Mouse (Mus musculus) cerebellum, adult 9-10 months (tissue): ENCODE data around the gene Zbtb16.

Source experiments
- DNase-seq: peaks from one replicate; pipeline ENCODE4 v3.0.0; 2022

Zbtb16 gene

GRCm38 (mm10) chr9:48696731-48697469, 139.1 kb downstream of the Zbtb16 start:
- no peak for DNase-seq

GRCm38 (mm10) chr9:48696330-48696729, 139.7 kb downstream of the Zbtb16 start:
- no peak for DNase-seq

GRCm38 (mm10) chr9:48695796-48696195, 140.2 kb downstream of the Zbtb16 start:
- DNase-seq, result no peak

GRCm38 (mm10) chr9:48694616-48695061, 141.4 kb downstream of the Zbtb16 start:
- no peak for DNase-seq

- DNase-seq, result no peak
These were observed 142.3 kb downstream of the Zbtb16 start for GRCm38 (mm10) chr9:48693696-48694095.

GRCm38 (mm10) chr9:48689718-48689980, 146.4 kb downstream of the Zbtb16 start:
- DNase-seq, result no peak

GRCm38 (mm10) chr9:48688859-48689717, 146.9 kb downstream of the Zbtb16 start:
- no peak for DNase-seq

GRCm38 (mm10) chr9:48687891-48688290, 148.1 kb downstream of the Zbtb16 start:
- DNase-seq, result no peak

GRCm38 (mm10) chr9:48685721-48686120, 150.3 kb downstream of the Zbtb16 start:
- DNase-seq, result no peak

GRCm38 (mm10) chr9:48684144-48684543, 151.9 kb downstream of the Zbtb16 start:
- DNase-seq, result no peak

- no peak for DNase-seq
These were observed 154.8 kb downstream of the Zbtb16 start for GRCm38 (mm10) chr9:48681193-48681592.

GRCm38 (mm10) chr9:48678426-48679358, 157.3 kb downstream of the Zbtb16 start:
- DNase-seq, result peak; percentile 70

- no peak for DNase-seq
These were observed 160.8 kb downstream of the Zbtb16 start for GRCm38 (mm10) chr9:48675151-48675790.

- no peak for DNase-seq
These were observed 161.5 kb downstream of the Zbtb16 start for GRCm38 (mm10) chr9:48674359-48675015.

GRCm38 (mm10) chr9:48673804-48674203, 162.2 kb downstream of the Zbtb16 start:
- DNase-seq, result no peak

- DNase-seq, result no peak
These were observed 162.8 kb downstream of the Zbtb16 start for GRCm38 (mm10) chr9:48673213-48673612.

- DNase-seq, result no peak
These were observed 164.2 kb downstream of the Zbtb16 start for GRCm38 (mm10) chr9:48671841-48672240.

GRCm38 (mm10) chr9:48670156-48670555, 165.9 kb downstream of the Zbtb16 start:
- DNase-seq, result no peak

GRCm38 (mm10) chr9:48669672-48670071, 166.3 kb downstream of the Zbtb16 start:
- no peak for DNase-seq

GRCm38 (mm10) chr9:48666702-48667101, 169.3 kb downstream of the Zbtb16 start:
- no peak for DNase-seq

- no peak for DNase-seq
These were observed 173.0 kb downstream of the Zbtb16 start for GRCm38 (mm10) chr9:48663052-48663433.
